Mouse (Mus musculus) mature B cell (primary cell): ENCODE measurements around the gene Ctdsp1.

Source experiments
- in situ Hi-C: fragments of 300-500 bp; cut with MboI; formaldehyde crosslinking; loops from 2 replicates; pipeline ENCODE4 v1.14.3; 2019

Ctdsp1 gene

DNA sequence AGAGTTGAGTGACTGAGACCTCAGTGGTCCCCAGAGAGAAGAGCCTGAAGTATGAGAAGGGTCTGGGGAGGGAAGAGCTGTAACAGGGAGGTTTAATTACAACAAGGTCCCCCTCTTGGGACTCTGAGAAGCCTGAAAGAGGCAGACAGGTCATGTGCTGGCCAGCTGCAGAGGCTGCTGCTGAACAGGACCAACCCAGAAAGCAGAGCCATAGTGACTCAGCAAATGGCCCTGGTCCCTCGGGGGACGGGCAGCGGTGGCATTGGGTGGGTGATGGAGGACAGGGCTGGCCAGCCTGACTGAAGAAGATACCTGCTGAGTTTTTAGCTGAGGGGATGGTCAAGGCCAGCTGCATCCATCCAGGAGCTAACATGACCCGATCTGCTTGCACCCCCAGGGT, 14.9 kb upstream of the Ctdsp1 start:
- in situ Hi-C loops, result no loop called here

DNA sequence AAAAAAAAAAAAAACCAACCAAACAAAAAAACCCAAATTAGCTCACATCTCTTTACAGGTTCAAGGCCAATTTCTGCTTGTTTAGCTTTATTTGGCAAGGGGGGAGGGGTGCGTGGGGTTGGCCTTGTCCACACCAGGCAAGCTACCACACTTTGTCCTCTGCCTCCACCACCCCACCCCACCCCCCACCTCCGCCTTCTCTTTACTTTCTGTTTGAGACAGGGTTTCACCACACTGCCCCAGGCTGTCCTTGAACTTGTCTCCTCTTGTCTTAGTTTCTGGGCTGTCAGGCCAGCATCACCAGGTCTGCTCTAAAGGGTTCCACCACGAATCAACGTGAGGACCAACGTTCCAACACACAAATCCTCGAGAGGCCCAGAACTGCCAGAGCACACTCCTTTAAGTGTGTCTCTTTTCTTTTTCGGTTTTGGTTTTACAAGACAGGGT, 12.2 kb upstream of the Ctdsp1 start:
- in situ Hi-C loops, result no loop called here

DNA sequence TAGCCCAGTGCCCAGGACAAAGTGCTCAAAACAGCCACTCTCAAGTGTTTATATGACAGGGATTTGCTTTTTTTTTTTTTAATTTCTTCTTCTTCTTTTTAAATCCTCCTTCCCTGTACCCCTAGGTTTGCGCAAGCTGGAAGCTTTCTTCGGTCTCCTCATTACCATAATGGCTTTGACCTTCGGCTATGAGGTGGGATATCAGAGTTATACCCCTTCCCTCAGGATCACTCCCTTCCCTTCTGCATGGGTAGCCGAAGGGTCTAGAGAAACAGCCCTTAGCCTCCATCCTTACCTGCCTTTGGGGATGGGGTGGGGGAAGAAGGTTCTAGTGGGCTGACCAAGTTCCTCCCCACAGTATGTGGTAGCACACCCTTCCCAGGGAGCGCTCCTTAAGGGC, 10.8 kb upstream of the Ctdsp1 start:
- in situ Hi-C loops, result no loop called here

DNA sequence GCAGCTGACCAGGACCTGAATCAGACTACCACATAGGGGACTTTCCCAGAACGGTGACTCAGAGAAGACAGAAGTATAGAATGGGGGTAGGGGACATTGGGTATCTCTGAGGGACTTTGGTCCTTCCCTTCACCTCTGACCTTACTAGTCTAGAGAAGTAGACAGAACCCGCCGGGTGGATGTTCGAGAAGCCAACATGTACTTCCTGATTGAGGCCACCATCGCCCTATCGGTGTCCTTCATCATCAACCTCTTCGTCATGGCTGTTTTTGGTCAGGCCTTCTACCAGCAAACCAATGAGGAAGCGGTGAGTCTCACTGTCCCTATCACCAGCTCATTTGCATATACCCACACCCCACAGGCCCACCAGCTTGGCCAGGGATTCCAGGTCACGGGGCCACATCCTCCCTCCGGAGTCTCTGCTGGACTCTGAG, 9.7 kb upstream of the Ctdsp1 start:
- in situ Hi-C loops, result no loop called here

DNA sequence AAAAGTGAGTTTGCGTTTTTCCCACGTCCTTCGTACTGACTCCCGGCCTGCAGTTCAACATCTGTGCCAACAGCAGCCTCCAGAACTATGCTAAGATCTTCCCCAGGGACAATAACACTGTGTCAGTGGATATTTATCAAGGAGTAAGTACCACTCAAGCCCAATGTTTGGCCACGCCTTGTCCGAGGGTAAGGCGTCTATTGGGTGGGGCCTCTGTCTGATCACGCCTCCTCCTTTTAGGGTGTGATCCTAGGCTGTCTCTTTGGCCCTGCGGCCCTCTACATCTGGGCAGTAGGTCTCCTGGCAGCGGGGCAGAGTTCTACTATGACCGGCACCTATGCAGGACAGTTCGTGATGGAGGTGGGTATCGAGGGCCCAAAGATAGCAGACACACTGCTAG, 7.9 kb upstream of the Ctdsp1 start:
- in situ Hi-C loops, result no loop called here

DNA sequence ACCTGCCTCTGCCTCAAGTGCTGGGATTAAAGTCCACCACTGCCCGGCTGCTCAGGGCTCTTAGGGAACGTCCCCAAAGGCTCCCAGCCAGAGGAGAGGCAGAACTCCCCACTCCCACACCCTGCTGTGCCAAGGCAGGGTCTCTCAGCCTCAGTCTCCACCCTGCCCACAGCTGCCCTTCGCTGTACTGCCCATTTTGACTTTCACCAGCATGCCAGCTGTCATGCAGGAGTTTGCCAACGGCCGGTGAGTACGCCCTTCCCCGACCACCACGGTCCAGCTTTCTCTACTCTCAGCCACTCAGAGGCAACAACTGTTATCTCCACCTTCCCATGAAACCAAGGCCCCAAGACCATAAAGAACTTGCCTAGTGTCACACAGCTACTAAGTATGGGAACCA, 6.8 kb upstream of the Ctdsp1 start:
- in situ Hi-C loops, result no loop called here

DNA sequence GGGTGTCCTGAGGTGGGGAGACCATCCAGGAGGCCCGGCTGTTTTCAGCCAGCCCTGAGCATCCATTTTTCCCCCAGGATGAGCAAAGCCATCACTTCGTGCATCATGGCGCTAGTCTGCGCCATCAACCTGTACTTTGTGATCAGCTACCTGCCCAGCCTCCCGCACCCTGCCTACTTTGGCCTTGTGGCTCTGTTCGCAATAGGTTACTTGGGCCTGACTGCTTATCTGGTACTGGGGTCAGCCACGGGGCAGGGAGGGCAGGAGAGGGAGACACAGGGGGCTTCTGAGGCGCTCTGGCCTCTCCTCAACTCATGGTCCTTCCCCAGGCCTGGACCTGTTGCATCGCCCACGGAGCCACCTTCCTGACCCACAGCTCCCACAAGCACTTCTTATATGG, 6.2 kb upstream of the Ctdsp1 start:
- in situ Hi-C loops, result no loop called here

DNA sequence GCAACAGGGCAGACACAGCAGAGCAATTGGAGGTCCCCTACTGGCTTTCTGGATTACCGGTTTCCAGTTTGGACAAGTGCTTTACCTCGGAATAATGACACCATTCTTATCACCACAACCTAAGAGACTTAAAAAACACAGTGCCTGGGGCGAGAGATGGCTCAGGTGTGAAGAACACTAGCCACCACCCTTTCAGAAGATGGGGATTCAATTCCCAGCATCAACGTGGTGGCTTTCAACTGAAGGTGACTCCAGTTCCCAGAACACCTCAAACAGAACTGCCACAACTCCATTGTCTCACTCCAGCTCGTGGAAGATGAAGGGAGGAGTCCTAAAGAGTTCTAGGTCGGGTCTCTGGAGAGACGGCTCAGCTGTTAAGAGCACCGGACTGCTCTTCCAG, 5.8 kb upstream of the Ctdsp1 start:
- in situ Hi-C loops, result no loop called here

DNA sequence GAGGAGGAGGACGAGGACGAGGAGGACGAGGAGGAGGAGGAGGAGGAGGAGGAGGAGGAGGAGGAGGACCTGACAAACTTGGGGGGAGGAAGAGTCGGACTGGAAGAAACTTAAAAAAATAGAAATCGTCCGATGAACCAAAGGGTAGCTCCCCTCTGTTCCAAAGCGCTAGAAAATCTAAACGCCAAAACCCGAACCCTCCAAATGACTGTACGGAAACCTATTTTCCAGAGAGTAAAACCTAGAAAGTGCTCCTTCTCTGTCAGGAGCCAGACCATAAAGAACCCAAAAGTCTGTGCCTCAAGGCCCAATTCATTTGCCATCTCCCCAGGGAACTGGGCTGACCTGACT, 5.0 kb upstream of the Ctdsp1 start:
- in situ Hi-C loops, result no loop called here

DNA sequence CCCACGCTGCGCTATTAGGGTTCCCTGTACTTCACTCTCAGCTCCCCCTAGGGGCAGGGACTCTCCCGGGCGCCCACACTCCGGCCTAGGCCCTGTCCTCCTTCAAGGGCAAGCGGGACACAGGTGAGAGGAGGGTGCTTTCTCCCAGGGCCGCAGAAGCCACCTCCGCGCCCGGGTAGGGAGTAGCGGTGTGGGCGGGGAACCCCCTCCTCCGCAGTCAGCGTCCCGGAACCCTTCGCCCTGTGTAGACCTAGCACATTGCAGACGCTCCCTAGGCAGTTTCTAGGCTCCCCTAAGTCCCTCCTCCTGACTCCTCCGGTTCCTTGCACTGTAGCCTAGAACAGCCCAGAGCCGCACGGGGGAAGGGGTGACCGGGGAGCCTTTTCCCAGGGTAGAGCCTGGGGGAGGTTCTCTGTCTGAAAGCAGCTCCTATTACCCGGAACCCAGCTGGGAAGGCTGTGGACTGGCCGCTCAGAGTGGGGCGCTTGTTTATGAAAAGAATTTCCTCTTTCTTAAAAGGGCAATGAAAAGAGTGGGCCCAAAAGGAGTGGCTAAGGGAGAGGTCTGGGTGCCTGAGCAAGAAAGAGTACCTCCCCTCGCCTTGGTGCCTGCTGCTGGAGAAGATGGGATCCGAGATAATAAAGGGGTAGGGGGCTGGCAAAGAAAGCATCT, 4.5 kb upstream of the Ctdsp1 start:
- in situ Hi-C loops, result no loop called here

DNA sequence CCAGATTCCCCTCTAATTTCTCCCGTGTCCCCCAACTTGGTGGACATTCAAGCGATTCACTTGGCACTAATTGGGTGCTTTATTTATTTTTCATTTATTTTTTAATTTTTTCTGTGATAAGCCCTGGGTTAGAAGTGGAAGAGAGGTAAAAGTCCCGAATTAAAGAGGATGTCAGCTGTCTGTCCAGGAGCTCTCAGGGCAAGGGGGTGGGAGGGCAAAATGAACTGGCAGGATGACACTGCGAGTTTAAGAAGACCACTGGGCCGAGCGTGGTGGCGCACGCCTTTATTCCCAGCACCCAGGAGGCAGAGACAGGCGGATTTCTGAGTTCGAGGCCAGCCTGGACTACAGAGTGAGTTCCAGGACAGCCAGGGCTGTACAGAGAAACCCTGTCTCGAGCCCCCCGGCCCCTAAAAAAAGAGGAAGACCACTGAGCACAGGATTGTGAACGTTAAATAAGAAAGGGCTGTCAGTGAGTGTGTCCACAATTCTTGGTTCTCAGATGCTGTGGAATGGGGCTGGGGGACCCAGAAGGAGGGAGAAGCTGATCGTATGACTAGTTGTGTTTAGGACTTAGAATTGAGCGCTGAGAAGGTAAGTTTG, 3.8 kb upstream of the Ctdsp1 start:
- in situ Hi-C loops, result no loop called here

DNA sequence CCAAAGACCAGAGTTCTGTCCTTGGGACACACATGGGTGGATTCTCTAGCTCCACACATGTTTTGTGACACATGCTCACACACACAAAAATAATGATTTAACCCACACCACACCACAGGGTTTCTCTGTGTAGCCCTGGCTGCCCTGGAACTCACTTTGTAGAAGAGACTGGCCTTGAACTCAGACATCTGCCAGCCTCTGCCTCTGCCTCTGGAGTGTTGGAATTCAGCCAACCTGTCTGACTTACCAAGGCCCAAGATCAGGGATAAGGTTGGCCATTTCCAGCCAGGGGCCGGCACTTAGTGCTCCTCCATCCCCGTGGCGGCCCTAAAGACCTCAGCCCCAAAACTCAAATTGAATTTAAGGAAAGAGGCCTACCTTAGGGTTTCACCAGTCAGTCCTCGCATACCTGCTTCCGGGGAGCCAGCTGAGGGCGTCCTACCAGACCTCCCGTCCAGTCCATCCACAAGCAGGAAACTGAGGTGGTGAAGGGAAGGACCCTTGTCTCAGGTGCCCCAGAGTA, 2.9 kb upstream of the Ctdsp1 start:
- in situ Hi-C loops, result no loop called here

DNA sequence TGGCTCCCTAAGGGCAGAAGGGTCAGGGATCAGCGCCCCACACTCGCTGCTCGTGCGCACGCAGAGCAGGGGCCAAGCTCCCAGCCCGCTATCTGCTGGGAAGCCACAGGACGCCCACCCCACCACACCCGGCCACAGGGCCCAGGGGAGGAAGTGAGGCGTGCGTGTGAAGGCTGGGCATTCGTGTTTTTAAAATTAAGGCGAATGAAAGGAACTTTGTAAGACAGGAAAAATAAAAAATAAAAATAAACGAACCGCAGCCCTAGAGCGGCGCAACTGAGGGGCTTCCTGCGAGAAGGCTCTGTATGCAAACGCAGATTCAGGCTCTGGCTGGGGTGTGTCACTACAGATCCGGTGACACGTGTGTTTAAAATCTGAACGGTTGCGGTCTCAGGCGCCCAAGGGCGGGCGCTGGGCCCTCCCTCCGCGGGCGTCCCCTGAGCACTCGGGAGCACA, 1.4 kb upstream of the Ctdsp1 start:
- in situ Hi-C loops, result no loop called here

DNA sequence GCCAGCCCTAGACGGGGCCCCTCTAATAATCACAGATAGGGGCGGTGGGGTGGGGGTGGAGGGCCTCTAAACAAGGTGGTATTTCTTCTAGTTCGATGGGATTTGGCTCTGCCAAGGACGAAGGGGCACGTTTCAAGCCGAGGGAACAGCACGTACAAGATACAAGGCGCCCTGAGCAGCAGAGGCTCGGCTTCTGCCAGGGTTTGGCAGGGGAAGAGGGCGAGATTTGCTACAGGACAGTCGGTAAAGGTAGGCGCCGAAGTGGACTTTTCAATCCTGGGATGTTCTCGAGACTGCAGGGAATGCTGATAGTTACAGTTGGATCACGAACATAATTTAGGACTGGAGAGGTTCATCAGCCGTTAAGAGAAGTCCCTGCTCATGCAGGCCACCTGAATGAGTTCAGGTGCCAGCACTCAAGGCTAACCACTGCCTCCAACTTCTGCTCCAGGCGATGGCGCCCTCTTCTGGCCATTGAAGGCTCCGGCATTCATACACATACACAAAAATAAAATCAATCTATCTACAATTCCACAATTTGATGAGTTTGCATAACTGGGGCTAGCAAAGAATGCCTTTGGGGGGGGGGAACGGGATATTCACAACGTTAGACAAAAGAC, 912 bp upstream of the Ctdsp1 start:
- in situ Hi-C loops, result no loop called here

DNA sequence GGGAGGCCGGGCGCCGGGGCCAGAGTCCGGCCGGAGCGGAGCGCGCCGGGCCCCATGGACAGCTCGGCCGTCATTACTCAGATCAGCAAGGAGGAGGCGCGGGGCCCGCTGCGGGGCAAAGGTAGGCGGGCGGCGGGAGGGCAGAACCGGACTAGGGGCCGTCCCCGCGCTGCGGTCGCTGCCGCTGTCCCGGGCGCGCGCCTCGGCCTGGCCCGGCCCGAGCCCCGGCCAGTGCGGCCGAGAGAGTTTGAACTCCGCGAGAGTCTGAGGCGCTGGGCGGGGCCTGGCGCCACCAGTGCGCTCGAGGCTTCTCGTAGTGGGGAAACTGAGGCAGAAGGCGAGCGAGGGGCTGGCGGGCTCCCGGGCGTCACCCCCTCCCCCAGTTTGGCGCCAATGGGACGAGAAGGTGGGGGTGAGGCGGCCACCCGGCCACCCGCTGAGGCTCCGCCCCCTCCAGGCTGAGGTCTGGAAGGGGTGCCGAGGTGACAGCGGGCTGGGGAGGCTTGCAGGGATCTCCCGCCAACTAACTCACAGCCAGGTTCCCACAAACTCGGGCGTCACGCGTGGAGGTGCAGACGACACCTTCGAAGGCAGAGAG, 634 bp downstream of the Ctdsp1 start:
- in situ Hi-C loops, result no loop called here

DNA sequence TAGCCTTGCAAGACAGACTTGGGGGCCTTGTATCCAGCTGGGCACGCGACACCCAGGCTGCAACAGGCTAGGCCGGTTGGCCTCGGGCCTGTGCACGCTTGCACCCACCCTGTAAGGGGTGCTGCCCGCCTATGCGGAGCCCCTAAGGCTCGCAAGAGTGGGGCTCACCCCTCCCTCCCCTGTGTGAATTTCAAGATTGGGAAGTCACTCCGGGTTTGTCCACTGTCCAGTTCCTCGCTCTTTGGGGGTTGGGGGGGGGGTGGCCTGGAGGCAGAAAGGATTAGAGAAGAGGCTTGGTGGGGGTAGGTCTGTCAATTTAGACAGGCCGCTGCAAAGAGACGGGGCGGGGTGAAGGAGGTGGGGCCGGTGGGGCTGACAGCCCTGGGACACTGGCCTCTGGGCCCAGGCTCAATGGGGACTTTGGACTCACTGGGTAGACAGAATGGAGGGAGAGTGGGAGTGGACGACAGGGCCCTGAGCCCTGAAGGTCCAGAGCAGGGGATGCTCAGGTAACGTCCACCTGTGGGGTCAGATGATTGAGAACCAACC, 1.2 kb downstream of the Ctdsp1 start:
- in situ Hi-C loops, result no loop called here

DNA sequence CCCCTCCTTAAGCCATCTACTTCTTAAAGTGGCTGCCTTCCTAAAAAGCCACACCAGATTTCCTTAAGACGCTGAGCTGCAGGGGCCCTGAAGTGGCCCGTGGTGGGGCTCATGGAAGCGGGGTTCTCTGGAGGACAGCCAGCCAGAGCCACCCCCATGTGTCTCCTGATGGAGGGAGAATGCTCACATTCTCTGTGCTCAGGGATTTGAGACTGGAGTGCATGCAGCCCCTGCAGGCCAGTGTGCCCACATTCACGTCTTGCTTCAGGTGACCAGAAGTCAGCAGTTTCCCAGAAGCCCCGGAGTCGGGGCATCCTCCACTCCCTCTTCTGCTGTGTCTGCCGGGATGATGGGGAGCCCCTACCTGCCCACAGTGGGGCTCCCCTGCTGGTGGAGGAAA, 1.7 kb downstream of the Ctdsp1 start:
- in situ Hi-C loops, result no loop called here

DNA sequence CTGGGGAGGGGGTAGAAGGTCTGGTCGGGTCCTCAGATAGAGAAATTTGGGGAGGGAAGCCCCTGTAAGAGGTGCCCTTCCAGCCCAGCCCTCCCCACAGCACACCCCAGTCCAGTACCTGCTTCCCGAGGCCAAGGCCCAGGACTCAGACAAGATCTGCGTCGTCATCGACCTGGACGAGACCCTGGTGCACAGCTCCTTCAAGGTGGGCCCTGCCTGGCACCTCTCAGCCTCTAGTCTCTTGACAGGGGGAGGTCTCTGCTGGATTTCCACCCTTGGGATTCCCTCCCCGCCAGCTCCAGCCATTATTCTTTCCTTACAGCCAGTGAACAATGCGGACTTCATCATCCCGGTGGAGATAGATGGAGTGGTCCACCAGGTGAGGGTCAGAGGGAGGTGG, 2.4 kb downstream of the Ctdsp1 start:
- in situ Hi-C loops, result no loop called here

DNA sequence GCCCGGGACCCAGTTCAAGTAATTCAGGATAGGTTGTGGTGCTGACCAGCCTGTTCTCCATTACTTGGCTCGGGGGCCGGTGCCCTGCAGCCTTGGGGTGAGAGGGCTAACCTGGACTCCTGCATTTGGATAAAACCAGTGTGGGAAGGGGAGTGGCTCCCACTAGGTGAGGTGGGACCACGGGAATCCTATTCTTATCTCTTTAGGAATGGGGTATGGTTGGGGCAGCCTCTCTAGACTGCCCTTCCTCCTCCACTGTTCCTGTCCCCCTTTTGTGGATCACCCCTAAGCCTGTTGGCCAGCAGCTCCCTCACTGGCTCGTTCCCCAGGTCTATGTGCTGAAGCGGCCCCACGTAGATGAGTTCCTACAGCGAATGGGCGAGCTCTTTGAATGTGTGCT, 3.0 kb downstream of the Ctdsp1 start:
- in situ Hi-C loops, result no loop called here

DNA sequence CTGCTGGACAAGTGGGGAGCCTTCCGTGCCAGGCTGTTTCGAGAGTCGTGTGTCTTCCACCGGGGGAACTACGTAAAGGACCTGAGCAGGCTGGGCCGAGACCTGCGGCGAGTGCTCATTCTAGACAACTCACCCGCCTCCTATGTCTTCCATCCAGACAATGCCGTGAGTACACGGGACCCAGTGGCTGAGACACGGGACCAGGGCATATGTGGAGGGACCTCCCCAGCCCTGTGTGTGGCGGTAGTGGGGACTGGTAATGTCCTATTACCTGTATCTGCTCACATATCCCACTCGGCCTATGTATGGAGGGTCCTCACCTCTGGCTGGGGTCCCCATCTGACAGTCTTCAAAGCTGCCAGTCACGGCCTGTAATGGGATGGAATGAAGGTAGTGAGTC, 3.5 kb downstream of the Ctdsp1 start:
- in situ Hi-C loops, result loop anchor here (5.0 kb wide), 1 partner anchor 83 kb away; no protein-coding TSS in a partner anchor

DNA sequence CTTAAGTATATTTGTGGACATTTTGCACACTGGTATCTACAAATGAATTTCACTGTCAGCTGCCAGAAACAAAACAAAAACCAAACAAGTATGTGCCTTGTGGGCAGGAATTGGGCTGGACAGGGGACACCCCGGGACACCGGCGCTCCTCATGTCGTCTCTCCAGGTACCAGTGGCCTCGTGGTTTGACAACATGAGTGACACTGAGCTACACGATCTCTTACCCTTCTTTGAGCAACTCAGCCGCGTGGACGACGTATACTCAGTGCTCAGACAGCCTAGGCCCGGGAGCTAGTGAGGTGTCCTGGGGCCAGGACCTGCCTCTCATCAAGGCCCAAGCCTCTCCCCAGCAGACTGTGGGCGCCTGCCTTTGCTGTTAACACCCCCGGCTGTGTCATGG, 4.0 kb downstream of the Ctdsp1 start:
- in situ Hi-C loops, result loop anchor here (5.0 kb wide), 1 partner anchor 83 kb away; no protein-coding TSS in a partner anchor

DNA sequence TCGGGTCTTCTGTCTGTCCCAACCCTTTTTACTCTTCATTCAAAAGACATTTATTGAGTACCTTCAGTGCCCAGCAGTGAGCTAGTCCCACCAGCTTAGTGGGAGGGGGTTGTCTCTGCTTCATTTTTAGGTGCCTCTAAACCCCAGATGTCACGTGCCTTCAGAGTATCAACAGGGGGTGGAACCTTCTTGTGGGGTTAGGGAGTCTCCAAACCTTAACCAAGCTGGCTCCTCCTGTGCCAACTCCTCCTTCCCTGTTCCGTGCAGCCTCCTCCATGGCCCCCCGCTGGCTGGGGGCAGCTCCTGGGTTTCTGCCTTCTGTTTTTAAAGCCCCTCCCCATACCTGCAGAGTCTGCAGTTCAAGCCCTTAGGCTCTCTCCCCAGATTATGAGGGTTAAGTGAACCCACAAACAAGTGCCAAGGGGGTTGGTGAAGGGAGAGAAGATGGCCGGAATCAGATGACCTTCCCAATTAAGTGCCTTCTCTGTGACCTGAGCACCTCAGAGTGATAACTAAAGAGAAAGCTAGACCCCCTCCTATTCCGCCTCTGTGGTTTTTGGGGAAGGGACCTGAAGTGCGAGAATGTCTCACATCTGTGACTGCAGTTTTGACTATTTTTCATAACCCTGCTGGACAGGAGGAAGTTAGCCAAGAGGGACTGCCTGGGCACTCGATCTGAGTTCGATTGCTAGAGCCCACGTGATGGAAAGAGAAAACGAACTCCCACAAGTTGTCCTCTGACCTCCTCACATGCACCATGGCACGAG, 5.3 kb downstream of the Ctdsp1 start:
- in situ Hi-C loops, result loop anchor here (5.0 kb wide), 1 partner anchor 84 kb away; no protein-coding TSS in a partner anchor
